Mouse (Mus musculus): ENCODE data around the gene 6430548M08Rik.

DNA sequence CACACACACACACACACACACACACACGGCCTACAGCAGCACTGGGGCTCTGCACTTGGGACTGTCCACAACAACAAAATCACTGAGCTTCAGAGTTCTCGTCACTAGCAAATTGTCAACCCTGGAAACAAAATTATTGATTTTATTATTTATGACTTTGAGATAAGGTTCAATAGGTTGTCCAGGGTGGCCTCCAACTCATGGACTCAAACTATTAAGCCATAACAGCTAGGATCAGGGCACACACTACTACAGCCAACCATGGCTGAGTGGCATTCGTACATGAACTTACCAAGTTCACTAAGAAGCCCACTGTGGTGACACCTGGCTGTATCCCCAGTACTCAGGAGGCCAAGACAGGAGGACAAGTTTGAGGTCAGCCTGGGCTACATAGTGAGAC lies 20.8 kb upstream of the 6430548M08Rik start:
- TF ChIP-seq MAFK (IDR thresholded peaks at IDR 0.05; ENCODE audit: insufficient read depth, low read depth, low read length) (no peak), ZC3H11A (IDR thresholded peaks at IDR 0.05; ENCODE audit: borderline replicate concordance, low read depth, low read length) (no peak), ZNF384 (IDR thresholded peaks at IDR 0.05; ENCODE audit: low read depth, low read length) (no peak), HCFC1 (IDR thresholded peaks at IDR 0.05; ENCODE audit: borderline replicate concordance, insufficient read depth, low read length) (no peak), CHD2 (IDR thresholded peaks at IDR 0.05; ENCODE audit: low read depth, low read length) (no peak)
